Mouse (Mus musculus) lung, adult 2 months (tissue): ENCODE results near the gene Kdm2b.

Source experiments
- CTCF ChIP-seq: fragments of 200-500 bp; IDR thresholded peaks from 2 replicates; pipeline ENCODE4 v1.5.1; 2011; ENCODE audit warnings: mild to moderate bottlenecking, low read length, control low read depth; ENCODE audit not compliant: insufficient read depth
- POLR2A ChIP-seq: fragments of 200-500 bp; IDR thresholded peaks from 2 replicates; pipeline ENCODE4 v1.6.1; 2011; ENCODE audit warnings: low read depth, mild to moderate bottlenecking, control low read depth, low read length, borderline replicate concordance; ENCODE audit errors: extremely low read depth

DNA sequence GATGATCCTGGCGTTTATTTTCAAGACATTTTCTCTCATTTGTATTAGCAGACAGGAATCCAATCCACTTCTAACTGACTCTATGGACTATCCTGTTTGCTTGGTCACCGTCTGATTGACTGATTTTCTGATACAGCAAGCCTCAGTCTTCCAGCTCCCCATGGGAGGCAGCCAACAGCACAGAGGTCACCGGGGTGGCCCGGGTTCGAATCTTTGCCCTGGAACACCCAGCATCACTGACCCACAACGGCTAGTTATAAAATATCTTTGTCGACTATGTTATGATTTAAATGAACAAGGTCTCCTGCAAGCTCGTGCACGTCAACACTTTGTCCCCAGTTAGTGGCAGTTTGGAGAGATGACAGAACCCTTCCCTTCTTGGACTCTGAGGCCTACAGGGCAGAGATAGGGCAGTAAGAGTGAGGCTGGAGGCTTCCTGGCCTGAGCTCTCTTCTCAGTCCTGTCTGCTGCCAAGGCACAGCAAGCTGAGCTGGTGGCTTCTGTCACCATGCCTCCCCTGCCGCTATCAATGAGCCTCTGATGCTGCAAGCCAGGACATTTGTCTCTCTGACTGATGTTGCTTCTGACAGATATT lies 65.7 kb downstream of the Kdm2b start:
- TF ChIP-seq CTCF (no peak), POLR2A (no peak)
